Mouse (Mus musculus) liver, embryonic 16.5 days (tissue): ENCODE results near the gene Krt42. TPM values are rescaled to one million over a fixed set of nuclear protein-coding genes. Genes with fewer than 3 reads are reported as not detected.
A peak's percentile ranks its signal among the peaks of the same experiment; 100 is the strongest.
"Not testable (repeated sequence)": the region's sequence is repeated elsewhere in the genome, so short reads cannot be mapped to it uniquely, and the experiment has no call there.

Source experiments
- ATAC-seq: fragments of 200-750 bp; cut with Nextera tagmentation; 2 replicates; pipeline ENCODE4 v1.8.0; 2017; ENCODE audit warnings: low read depth, mild to moderate bottlenecking, moderate number of reproducible peaks, moderate library complexity
- H3K27ac ChIP-seq: fragments of 300-500 bp; sonication (generic); 2 replicates; pipeline ENCODE4 v1.5.1; 2014; ENCODE audit warnings: mild to moderate bottlenecking, low read length
- H3K27me3 ChIP-seq: fragments of 300-500 bp; sonication (generic); 2 replicates; pipeline ENCODE4 v1.6.1; 2014; ENCODE audit warnings: low read depth, low read length, mixed read lengths; ENCODE audit not compliant: control insufficient read depth, insufficient read depth
- H3K36me3 ChIP-seq: fragments of 300-500 bp; sonication (generic); 2 replicates; pipeline ENCODE4 v1.6.1; 2014; ENCODE audit warnings: mild to moderate bottlenecking; ENCODE audit not compliant: control insufficient read depth, insufficient read depth
- H3K4me1 ChIP-seq: fragments of 300-500 bp; sonication (generic); 2 replicates; pipeline ENCODE4 v1.6.1; 2014; ENCODE audit warnings: low read depth, low read length, mixed read lengths; ENCODE audit not compliant: control insufficient read depth
- H3K4me2 ChIP-seq: fragments of 300-500 bp; sonication (generic); 2 replicates; pipeline ENCODE4 v1.6.1; 2014; ENCODE audit warnings: low read depth, low read length, mixed read lengths
- H3K4me3 ChIP-seq: fragments of 300-500 bp; sonication (generic); 2 replicates; pipeline ENCODE4 v1.5.1; 2014; ENCODE audit warnings: low read depth, mild to moderate bottlenecking, low read length
- H3K9ac ChIP-seq: fragments of 300-500 bp; sonication (generic); 2 replicates; pipeline ENCODE4 v1.6.1; 2014; ENCODE audit warnings: low read depth, low read length
- H3K9me3 ChIP-seq: fragments of 300-500 bp; sonication (generic); replicated peaks from 2 replicates; pipeline ENCODE4 v1.6.1; 2016; ENCODE audit warnings: low read length; ENCODE audit not compliant: control insufficient read depth
- WGBS: fragments of 180-500 bp; shearing (Covaris S2); extraction: QIAGEN DNeasy Blood & Tissue Kit; methylation state at CpG from one replicate; pipeline ENCODE4 v1.1.7; 2014; ENCODE audit not compliant: insufficient replicate concordance; 5-methylcytosine and 5-hydroxymethylcytosine counted together
- polyA plus RNA-seq: library from polyadenylated mRNA; unstranded; fragments of >200 nt; fragmentation: Nextera tagmentation; extraction: Ambion mirVana; gene quantifications from 2 replicates; pipeline ENCODE4 v1.2.1, GENCODE M21; 2015

Gene Krt42
- not detected in 2 replicates for polyA plus RNA-seq

GRCm38 (mm10) chr11:100269821-100270332 lies at the start of gene Krt42:
Gene Krt42, minus strand, starts transcription at chr11:100269871.
- Histone ChIP-seq H3K9me3 (no peaks in the 10 kb centered on the region), H3K4me1 (no peaks in the 10 kb centered on the region), H3K36me3 (no peaks in the 10 kb centered on the region), H3K4me2 (no peak within 1 kb of the TSS), H3K27me3 (no peaks in the 10 kb centered on the region), H3K27ac (no peak within 1 kb of the TSS), H3K9ac (no peak within 1 kb of the TSS), H3K4me3 (no peak within 1 kb of the TSS)
- WGBS: 64% methylated on average over 7 of the region's 7 CpGs
- no peak for ATAC-seq

DNA sequence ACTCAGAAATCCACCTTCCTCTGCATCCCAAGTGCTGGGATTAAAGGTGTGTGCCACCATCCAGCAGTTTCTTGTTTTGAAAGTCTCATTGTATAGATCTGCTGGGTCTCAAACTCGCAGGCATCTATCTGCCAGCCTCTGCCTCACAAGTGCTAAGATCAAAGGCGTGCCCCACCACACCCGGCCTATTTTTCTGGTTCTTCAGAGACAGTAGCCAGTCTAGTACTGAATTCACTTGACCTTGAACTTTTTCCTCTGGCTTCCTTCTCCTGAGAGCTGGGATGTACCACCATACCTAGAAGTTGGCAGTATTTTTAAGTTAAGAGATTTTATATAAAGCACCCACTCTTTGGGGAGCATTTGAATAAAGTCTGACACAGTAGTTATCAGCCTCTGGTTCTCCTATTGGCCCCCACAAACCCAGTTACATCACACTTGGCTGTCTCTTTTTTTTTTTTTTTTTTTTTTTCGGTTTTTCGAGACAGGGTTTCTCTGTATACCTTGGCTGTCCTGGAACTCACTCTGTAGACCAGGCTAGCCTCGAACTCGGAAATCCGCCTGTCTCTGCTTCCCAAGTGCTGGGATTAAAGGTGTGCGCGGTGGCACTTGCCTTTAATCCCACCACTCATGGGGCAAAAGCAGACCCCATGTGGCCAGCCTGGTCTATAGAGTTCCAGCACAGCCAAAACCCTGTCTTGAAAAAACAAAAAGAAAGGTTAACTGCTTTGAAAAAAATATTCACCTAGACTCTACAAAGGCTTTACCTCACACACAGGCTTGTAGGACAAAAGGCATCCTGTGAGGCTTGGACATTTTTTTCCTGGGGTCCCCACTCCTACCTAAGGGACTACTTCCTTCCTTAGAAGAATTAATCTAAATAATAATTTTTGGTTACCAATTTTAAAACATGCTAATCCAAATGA lies 49.1 kb upstream of the Krt42 start:
- H3K36me3 ChIP-seq: peaks cover 19% of the 10 kb centered on the region
- H3K4me3 ChIP-seq: peak overlapping the region; percentile 67
- H3K27me3 ChIP-seq: no peaks in the 10 kb centered on the region
- peaks cover 38% of the 10 kb centered on the region for H3K4me1 ChIP-seq
- H3K27ac ChIP-seq: peak overlapping the region; percentile 96
- H3K4me2 ChIP-seq: peak overlapping the region; percentile 77
- H3K9me3 ChIP-seq: no peaks in the 10 kb centered on the region
- peak overlapping the region; percentile 59 for H3K9ac ChIP-seq
- WGBS: 44% methylated on average over 10 of the region's 10 CpGs
- ATAC-seq: no peak

GRCm38 (mm10) chr11:100317826-100318380 lies 48.2 kb upstream of the Krt42 start:
- Histone ChIP-seq H3K36me3 (peaks cover 19% of the 10 kb centered on the region), H3K9me3 (no peaks in the 10 kb centered on the region), H3K4me2 (peak overlapping the region; percentile 77), H3K4me3 (peak overlapping the region; percentile 67; the same call in 1 of the 2 replicates), H3K27ac (peak overlapping the region; percentile 96), H3K4me1 (peaks cover 38% of the 10 kb centered on the region), H3K27me3 (no peaks in the 10 kb centered on the region), H3K9ac (peak overlapping the region; percentile 59)
- 29% methylated on average over 6 of the region's 6 CpGs for WGBS
- ATAC-seq: 0 out of 2 replicates have a peak, but pooled peaks have one; percentile 2

DNA sequence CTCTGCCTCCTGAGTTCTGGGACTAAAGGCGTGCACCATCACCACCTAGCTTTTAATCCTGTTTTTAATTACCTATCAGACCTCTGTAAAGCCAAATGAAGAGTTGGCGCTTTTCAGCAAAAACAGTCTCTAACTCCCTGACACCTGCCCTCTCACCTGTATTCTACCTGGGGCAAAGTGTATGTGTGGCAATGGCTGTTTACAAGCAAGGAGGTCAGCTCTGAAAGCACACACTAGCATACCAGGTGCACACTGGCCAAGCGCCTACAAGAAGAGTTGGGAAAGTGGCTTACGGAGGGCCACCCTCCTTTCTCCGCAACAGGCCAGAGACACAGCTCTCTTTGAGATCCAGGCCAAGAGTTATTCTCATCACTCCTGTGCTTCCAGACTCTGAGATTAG lies 45.8 kb upstream of the Krt42 start:
- WGBS: 75% methylated on average over 5 of the region's 5 CpGs
- H3K27ac ChIP-seq: no peak overlapping the region; the same call in 1 of the 2 replicates

GRCm38 (mm10) chr11:100313424-100313823 lies 43.8 kb upstream of the Krt42 start:
- Histone ChIP-seq H3K27ac (no peak overlapping the region), H3K9me3 (no peaks in the 10 kb centered on the region), H3K36me3 (no peaks in the 10 kb centered on the region), H3K4me2 (no peak overlapping the region), H3K4me3 (no peak overlapping the region), H3K4me1 (peaks cover 19% of the 10 kb centered on the region), H3K9ac (no peak overlapping the region), H3K27me3 (no peaks in the 10 kb centered on the region)
- ATAC-seq: no peak
- 79% methylated on average over 6 of the region's 6 CpGs for WGBS

More for the DNA sequence above, 45.8 kb upstream of the Krt42 start:
- ATAC-seq: no peak
- H3K27me3 ChIP-seq: no peaks in the 10 kb centered on the region
- no peak overlapping the region for H3K4me3 ChIP-seq
- H3K4me1 ChIP-seq: peaks cover 26% of the 10 kb centered on the region
- H3K9me3 ChIP-seq: no peaks in the 10 kb centered on the region
- no peak overlapping the region for H3K4me2 ChIP-seq
- H3K9ac ChIP-seq: no peak overlapping the region
- peaks cover under 1% of the 10 kb centered on the region for H3K36me3 ChIP-seq

GRCm38 (mm10) chr11:100312096-100312679 lies 42.5 kb upstream of the Krt42 start:
- Histone ChIP-seq H3K4me2 (no peak overlapping the region), H3K27me3 (no peaks in the 10 kb centered on the region), H3K4me1 (peaks cover 6% of the 10 kb centered on the region), H3K9me3 (no peaks in the 10 kb centered on the region), H3K27ac (no peak overlapping the region), H3K4me3 (no peak overlapping the region), H3K9ac (no peak overlapping the region), H3K36me3 (no peaks in the 10 kb centered on the region)
- no peak for ATAC-seq
- 30% methylated on average over 5 of the region's 5 CpGs for WGBS

- WGBS: 33% methylated on average over 1 of the region's 1 CpGs
Measured at GRCm38 (mm10) chr11:100311656-100312055, 42.0 kb upstream of the Krt42 start.

DNA sequence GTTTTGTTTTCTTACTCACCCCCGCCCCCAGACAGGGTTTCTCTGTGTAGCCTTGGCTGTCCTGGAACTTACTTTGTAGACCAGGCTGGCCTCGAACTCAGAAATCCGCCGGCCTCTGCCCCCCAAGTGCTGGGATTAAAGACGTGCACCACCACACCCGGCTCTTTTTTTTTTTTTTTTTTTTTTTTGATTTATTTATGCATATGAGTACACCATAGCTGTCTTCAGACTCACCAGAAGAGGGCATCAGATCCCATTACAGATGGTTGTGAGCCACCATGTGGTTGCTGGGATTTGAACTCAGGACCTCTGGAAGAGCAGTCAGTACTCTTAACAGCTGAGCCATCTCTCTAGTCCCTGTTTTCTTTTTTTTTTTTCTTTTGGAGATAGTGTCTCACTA lies 39.0 kb upstream of the Krt42 start:
- H3K27me3 ChIP-seq, H3K9ac ChIP-seq, H3K27ac ChIP-seq, H3K4me3 ChIP-seq, H3K9me3 ChIP-seq, H3K4me1 ChIP-seq, H3K4me2 ChIP-seq, H3K36me3 ChIP-seq, ATAC-seq: not testable (repeated sequence)
- 78% methylated on average over 6 of the region's 6 CpGs for WGBS

More at GRCm38 (mm10) chr11:100311656-100312055, 42.0 kb upstream of the Krt42 start:
- ATAC-seq: no peak
- Histone ChIP-seq H3K27me3 (no peaks in the 10 kb centered on the region), H3K27ac (no peak overlapping the region), H3K4me2 (no peak overlapping the region), H3K9ac (no peak overlapping the region), H3K36me3 (no peaks in the 10 kb centered on the region), H3K9me3 (no peaks in the 10 kb centered on the region), H3K4me1 (peaks cover 4% of the 10 kb centered on the region; the same call in 1 of the 2 replicates), H3K4me3 (no peak overlapping the region)
